Mouse (Mus musculus) ES-E14 (cell line): ENCODE results near the gene Pola1.

Experiments
- CHD2 ChIP-seq: IDR thresholded peaks from 2 replicates; pipeline ENCODE4 v1.6.1; 2014; ENCODE audit warnings: mild to moderate bottlenecking, low read depth, low read length, inconsistent platforms
- HCFC1 ChIP-seq: IDR thresholded peaks from 2 replicates; pipeline ENCODE4 v1.6.1; 2012; ENCODE audit warnings: low read length, inconsistent platforms, borderline replicate concordance; ENCODE audit not compliant: insufficient read depth
- MAFK ChIP-seq: IDR thresholded peaks from 2 replicates; pipeline ENCODE4 v1.6.1; 2014; ENCODE audit warnings: mild to moderate bottlenecking, low read depth, low read length, inconsistent platforms; ENCODE audit not compliant: insufficient read depth
- ZC3H11A ChIP-seq: IDR thresholded peaks from 2 replicates; pipeline ENCODE4 v1.6.1; 2012; ENCODE audit warnings: low read depth, mild to moderate bottlenecking, inconsistent platforms, low read length, borderline replicate concordance
- ZNF384 ChIP-seq: IDR thresholded peaks from 2 replicates; pipeline ENCODE4 v1.6.1; 2012; ENCODE audit warnings: low read depth, low read length, inconsistent platforms

DNA sequence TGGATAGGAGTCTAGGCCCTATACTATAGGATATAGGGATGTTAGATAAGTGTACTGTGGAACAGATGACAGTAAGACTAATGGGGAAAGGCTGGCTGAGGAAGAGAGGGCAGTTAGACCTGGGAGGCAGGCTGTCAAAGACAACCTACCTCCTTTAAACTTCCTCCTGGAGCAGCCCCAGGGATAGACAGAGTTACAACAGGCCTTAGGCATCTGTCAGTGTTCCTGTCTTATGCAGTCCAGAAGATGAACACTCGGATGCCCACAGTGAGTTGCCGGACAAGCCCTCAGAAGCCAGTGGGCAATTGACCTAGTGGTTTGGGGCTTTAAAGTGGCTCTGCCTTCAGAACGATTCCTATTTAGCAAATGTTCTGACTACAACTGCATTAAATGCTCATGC lies 42.5 kb upstream of the Pola1 start:
- TF ChIP-seq ZNF384 (no peak), ZC3H11A (no peak), HCFC1 (no peak), MAFK (no peak), CHD2 (no peak)
